Mouse (Mus musculus): ENCODE results near the gene Trim11. TPM values are rescaled to one million over a fixed set of nuclear protein-coding genes. Genes with fewer than 3 reads are reported as not detected.

Trim11 gene
- polyA plus RNA-seq, 1 experiment from 2014 or later: 25.9 TPM

- peaks cover 36% of the 10 kb centered on the region for H3K4me1 ChIP-seq (ENCODE audit: insufficient read depth, low read length)
- peak overlapping the region; percentile 97 for H3K9ac ChIP-seq (replicated peaks; ENCODE audit: low read length)
- H3K36me3 ChIP-seq (ENCODE audit: insufficient read depth, low read length): peaks cover 16% of the 10 kb centered on the region; the same call in 1 of the 2 replicates
- peak overlapping the region; percentile 100 for H3K27ac ChIP-seq (ENCODE audit: low read length)
- H3K9me3 ChIP-seq (ENCODE audit: low read length): no peaks in the 10 kb centered on the region
- H3K4me3 ChIP-seq (ENCODE audit: low read length): peak overlapping the region; percentile 94
- ATAC-seq (ENCODE audit: low FRiP score, low TSS enrichment): no peak; the same call in 1 of the 2 replicates
- no peaks in the 10 kb centered on the region for H3K27me3 ChIP-seq (ENCODE audit: insufficient read depth, low read length)
- 0% methylated on average over 20 of the region's 20 CpGs for WGBS
- H3K4me2 ChIP-seq (replicated peaks; ENCODE audit: low read depth, low read length): peak overlapping the region; percentile 97
These were observed 22.6 kb upstream of the Trim11 start for GRCm38 (mm10) chr11:58955143-58955867.

DNA sequence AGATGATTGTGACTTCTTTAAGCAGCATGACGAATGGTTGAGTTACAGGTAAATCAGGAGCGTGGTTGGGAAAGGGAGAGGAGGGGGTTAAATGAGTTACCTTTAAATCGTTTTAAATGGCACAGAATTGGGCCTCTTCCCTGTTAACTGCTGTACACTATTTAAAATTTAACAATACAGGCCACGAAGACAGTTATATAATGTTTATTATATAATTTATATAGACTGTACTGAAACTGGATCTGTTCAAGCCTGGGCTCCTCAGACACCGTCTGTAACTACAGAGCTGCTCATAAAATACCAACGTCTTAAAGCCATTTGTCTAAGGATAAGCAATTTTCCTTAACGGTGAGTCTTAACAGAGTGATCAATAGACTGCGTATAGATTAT is 22.0 kb upstream of the Trim11 start:
- Histone ChIP-seq H3K9me3 (ENCODE audit: low read length) (no peaks in the 10 kb centered on the region), H3K4me1 (ENCODE audit: insufficient read depth, low read length) (peaks cover 36% of the 10 kb centered on the region), H3K4me3 (ENCODE audit: low read length) (peak overlapping the region; percentile 94), H3K9ac (replicated peaks; ENCODE audit: low read length) (peak overlapping the region; percentile 97), H3K27me3 (ENCODE audit: insufficient read depth, low read length) (no peaks in the 10 kb centered on the region), H3K27ac (ENCODE audit: low read length) (peak overlapping the region; percentile 100), H3K4me2 (replicated peaks; ENCODE audit: low read depth, low read length) (peak overlapping the region; percentile 97), H3K36me3 (ENCODE audit: insufficient read depth, low read length) (peaks cover 16% of the 10 kb centered on the region; the same call in 1 of the 2 replicates)
- ATAC-seq (ENCODE audit: low FRiP score, low TSS enrichment): no peak
- WGBS: 18% methylated on average over 8 of the region's 8 CpGs

GRCm38 (mm10) chr11:58957226-58957914 is 20.5 kb upstream of the Trim11 start:
- Histone ChIP-seq H3K36me3 (ENCODE audit: insufficient read depth, low read length) (peaks cover 16% of the 10 kb centered on the region; the same call in 1 of the 2 replicates), H3K9me3 (ENCODE audit: low read length) (peaks cover 5% of the 10 kb centered on the region), H3K27ac (ENCODE audit: low read length) (no peak overlapping the region), H3K9ac (replicated peaks; ENCODE audit: low read length) (0 out of 2 replicates have a peak overlapping the region, but pooled peaks have one; percentile 10), H3K27me3 (ENCODE audit: insufficient read depth, low read length) (peaks cover 3% of the 10 kb centered on the region), H3K4me2 (replicated peaks; ENCODE audit: low read depth, low read length) (peak overlapping the region; percentile 97), H3K4me3 (ENCODE audit: low read length) (peak overlapping the region; percentile 94), H3K4me1 (ENCODE audit: insufficient read depth, low read length) (peaks cover 36% of the 10 kb centered on the region)
- 79% methylated on average over 5 of the region's 5 CpGs for WGBS
- no peak for ATAC-seq (ENCODE audit: low FRiP score, low TSS enrichment)

DNA sequence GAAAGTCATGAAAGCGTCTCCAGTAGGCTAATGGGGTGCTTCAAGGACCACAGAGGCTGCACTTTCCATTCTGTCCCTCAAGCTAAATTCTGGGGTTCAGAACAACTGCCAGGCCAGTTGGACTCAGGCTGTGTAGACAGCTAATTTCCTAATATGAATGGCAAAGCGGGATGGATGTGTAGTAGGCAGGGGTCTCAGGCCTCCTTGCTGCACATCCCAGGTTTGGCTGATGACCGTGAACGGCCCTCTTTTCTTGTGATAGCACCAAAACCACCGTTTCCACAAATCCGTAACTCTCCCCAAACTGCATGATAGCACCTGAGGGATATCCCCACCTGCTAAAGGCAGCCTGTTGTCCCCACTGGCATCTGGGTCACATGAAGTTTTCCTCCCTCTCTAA is 19.4 kb upstream of the Trim11 start:
- no peak for ATAC-seq (ENCODE audit: low FRiP score, low TSS enrichment)
- Histone ChIP-seq H3K4me3 (ENCODE audit: low read length) (no peak overlapping the region), H3K4me2 (replicated peaks; ENCODE audit: low read depth, low read length) (no peak overlapping the region), H3K9me3 (ENCODE audit: low read length) (peaks cover 5% of the 10 kb centered on the region), H3K36me3 (ENCODE audit: insufficient read depth, low read length) (peaks cover 16% of the 10 kb centered on the region; the same call in 1 of the 2 replicates), H3K27ac (ENCODE audit: low read length) (no peak overlapping the region), H3K9ac (replicated peaks; ENCODE audit: low read length) (no peak overlapping the region), H3K4me1 (ENCODE audit: insufficient read depth, low read length) (peaks cover 28% of the 10 kb centered on the region), H3K27me3 (ENCODE audit: insufficient read depth, low read length) (peaks cover 3% of the 10 kb centered on the region)
- WGBS: 82% methylated on average over 6 of the region's 6 CpGs

- H3K4me3 ChIP-seq (ENCODE audit: low read length): peak overlapping the region; percentile 52
- peaks cover 16% of the 10 kb centered on the region; the same call in 1 of the 2 replicates for H3K36me3 ChIP-seq (ENCODE audit: insufficient read depth, low read length)
- H3K9me3 ChIP-seq (ENCODE audit: low read length): peaks cover 5% of the 10 kb centered on the region
- 28% methylated on average over 15 of the region's 15 CpGs for WGBS
- peak overlapping the region; percentile 64 for H3K4me2 ChIP-seq (replicated peaks; ENCODE audit: low read depth, low read length)
- H3K27ac ChIP-seq (ENCODE audit: low read length): no peak overlapping the region
- H3K4me1 ChIP-seq (ENCODE audit: insufficient read depth, low read length): peaks cover 27% of the 10 kb centered on the region
- peaks cover 3% of the 10 kb centered on the region for H3K27me3 ChIP-seq (ENCODE audit: insufficient read depth, low read length)
- peak overlapping the region; percentile 50 for H3K9ac ChIP-seq (replicated peaks; ENCODE audit: low read length)
- ATAC-seq (ENCODE audit: low FRiP score, low TSS enrichment): no peak
These were observed 18.6 kb upstream of the Trim11 start for GRCm38 (mm10) chr11:58959186-58959825.

GRCm38 (mm10) chr11:58959921-58960465 is 17.9 kb upstream of the Trim11 start:
- Histone ChIP-seq H3K4me2 (replicated peaks; ENCODE audit: low read depth, low read length) (peak overlapping the region; percentile 64), H3K27me3 (ENCODE audit: insufficient read depth, low read length) (peaks cover 3% of the 10 kb centered on the region), H3K9me3 (ENCODE audit: low read length) (peaks cover 5% of the 10 kb centered on the region), H3K27ac (ENCODE audit: low read length) (no peak overlapping the region), H3K36me3 (ENCODE audit: insufficient read depth, low read length) (peaks cover 16% of the 10 kb centered on the region; the same call in 1 of the 2 replicates), H3K9ac (replicated peaks; ENCODE audit: low read length) (peak overlapping the region; percentile 50), H3K4me3 (ENCODE audit: low read length) (peak overlapping the region; percentile 52), H3K4me1 (ENCODE audit: insufficient read depth, low read length) (peaks cover 31% of the 10 kb centered on the region)
- peak; percentile 81 for ATAC-seq (ENCODE audit: low FRiP score, low TSS enrichment)
- WGBS: under 1% methylated on average over 40 of the region's 40 CpGs

- 63% methylated on average over 50 of the region's 50 CpGs for WGBS
These were observed 16.3 kb upstream of the Trim11 start for GRCm38 (mm10) chr11:58961364-58962177.

GRCm38 (mm10) chr11:58963543-58963942 is 14.3 kb upstream of the Trim11 start:
- H3K4me1 ChIP-seq (ENCODE audit: insufficient read depth, low read length): peaks cover 23% of the 10 kb centered on the region
- H3K9me3 ChIP-seq (ENCODE audit: low read length): peaks cover 5% of the 10 kb centered on the region
- 39% methylated on average over 17 of the region's 17 CpGs for WGBS
- no peak overlapping the region for H3K9ac ChIP-seq (replicated peaks; ENCODE audit: low read length)
- no peak overlapping the region for H3K27ac ChIP-seq (ENCODE audit: low read length)
- no peak overlapping the region for H3K4me3 ChIP-seq (ENCODE audit: low read length)
- H3K27me3 ChIP-seq (ENCODE audit: insufficient read depth, low read length): peaks cover 3% of the 10 kb centered on the region
- no peak for ATAC-seq (ENCODE audit: low FRiP score, low TSS enrichment)
- H3K4me2 ChIP-seq (replicated peaks; ENCODE audit: low read depth, low read length): no peak overlapping the region
- H3K36me3 ChIP-seq (ENCODE audit: insufficient read depth, low read length): no peaks in the 10 kb centered on the region

More at GRCm38 (mm10) chr11:58961364-58962177, 16.3 kb upstream of the Trim11 start:
- H3K4me1 ChIP-seq (ENCODE audit: insufficient read depth, low read length): peaks cover 37% of the 10 kb centered on the region
- H3K4me2 ChIP-seq (replicated peaks; ENCODE audit: low read depth, low read length): no peak overlapping the region
- no peak overlapping the region for H3K4me3 ChIP-seq (ENCODE audit: low read length)
- H3K36me3 ChIP-seq (ENCODE audit: insufficient read depth, low read length): peaks cover 16% of the 10 kb centered on the region; the same call in 1 of the 2 replicates
- no peak overlapping the region for H3K27ac ChIP-seq (ENCODE audit: low read length)
- no peak for ATAC-seq (ENCODE audit: low FRiP score, low TSS enrichment)
- H3K9ac ChIP-seq (replicated peaks; ENCODE audit: low read length): no peak overlapping the region
- H3K27me3 ChIP-seq (ENCODE audit: insufficient read depth, low read length): peaks cover 3% of the 10 kb centered on the region
- H3K9me3 ChIP-seq (ENCODE audit: low read length): peaks cover 5% of the 10 kb centered on the region

- WGBS: 86% methylated on average over 7 of the region's 7 CpGs
- Histone ChIP-seq H3K4me3 (ENCODE audit: low read length) (no peak overlapping the region), H3K36me3 (ENCODE audit: insufficient read depth, low read length) (no peaks in the 10 kb centered on the region)
These were observed 13.7 kb upstream of the Trim11 start for GRCm38 (mm10) chr11:58964216-58964615.

More at GRCm38 (mm10) chr11:58964216-58964615, 13.7 kb upstream of the Trim11 start:
- Histone ChIP-seq H3K9ac (replicated peaks; ENCODE audit: low read length) (no peak overlapping the region), H3K27ac (ENCODE audit: low read length) (no peak overlapping the region), H3K9me3 (ENCODE audit: low read length) (peaks cover 5% of the 10 kb centered on the region), H3K4me1 (ENCODE audit: insufficient read depth, low read length) (peaks cover 27% of the 10 kb centered on the region), H3K27me3 (ENCODE audit: insufficient read depth, low read length) (peaks cover 3% of the 10 kb centered on the region), H3K4me2 (replicated peaks; ENCODE audit: low read depth, low read length) (no peak overlapping the region)
- ATAC-seq (ENCODE audit: low FRiP score, low TSS enrichment): no peak
